Mouse (Mus musculus) retina, embryonic 14.5 days (tissue): ENCODE results near the gene Runx1.

ENCODE experiments used
- DNase-seq: peaks from one replicate; pipeline ENCODE4 v3.0.0-alpha.2; 2015; ENCODE audit warnings: low spot score

The Runx1 gene

GRCm38 (mm10) chr16:92744172-92744777 is 81.7 kb downstream of the Runx1 start:
- DNase-seq, result no peak

GRCm38 (mm10) chr16:92743755-92744154 is 82.2 kb downstream of the Runx1 start:
- DNase-seq, result no peak

GRCm38 (mm10) chr16:92741342-92741741 is 84.6 kb downstream of the Runx1 start:
- DNase-seq, result no peak

GRCm38 (mm10) chr16:92740541-92740940 is 85.4 kb downstream of the Runx1 start:
- DNase-seq, result no peak

GRCm38 (mm10) chr16:92739997-92740396 is 86.0 kb downstream of the Runx1 start:
- DNase-seq, result no peak

- no peak for DNase-seq
Measured at GRCm38 (mm10) chr16:92739071-92739793, 86.7 kb downstream of the Runx1 start.

- DNase-seq, result no peak
Measured at GRCm38 (mm10) chr16:92738476-92739010, 87.4 kb downstream of the Runx1 start.

GRCm38 (mm10) chr16:92726870-92727269 is 99.1 kb downstream of the Runx1 start:
- DNase-seq, result no peak

- no peak for DNase-seq
Measured at GRCm38 (mm10) chr16:92724526-92724925, 101.4 kb downstream of the Runx1 start.

GRCm38 (mm10) chr16:92720678-92721077 is 105.3 kb downstream of the Runx1 start:
- peak; percentile 52 for DNase-seq

- DNase-seq, result no peak
Measured at GRCm38 (mm10) chr16:92719725-92720124, 106.2 kb downstream of the Runx1 start.

GRCm38 (mm10) chr16:92715599-92716483 is 110.1 kb downstream of the Runx1 start:
- no peak for DNase-seq

GRCm38 (mm10) chr16:92710161-92710560 is 115.8 kb downstream of the Runx1 start:
- no peak for DNase-seq

GRCm38 (mm10) chr16:92708718-92709117 is 117.2 kb downstream of the Runx1 start:
- no peak for DNase-seq

- no peak for DNase-seq
Measured at GRCm38 (mm10) chr16:92707712-92708111, 118.2 kb downstream of the Runx1 start.

- DNase-seq, result no peak
Measured at GRCm38 (mm10) chr16:92707146-92707545, 118.8 kb downstream of the Runx1 start.

- DNase-seq, result no peak
Measured at GRCm38 (mm10) chr16:92705564-92706458, 120.1 kb downstream of the Runx1 start.

- no peak for DNase-seq
Measured at GRCm38 (mm10) chr16:92703850-92704249, 122.1 kb downstream of the Runx1 start.

GRCm38 (mm10) chr16:92699531-92700397 is 126.2 kb downstream of the Runx1 start:
- no peak for DNase-seq

GRCm38 (mm10) chr16:92698612-92698998 is 127.3 kb downstream of the Runx1 start:
- peak; percentile 93 for DNase-seq
